Mouse (Mus musculus) gonadal fat pad, adult 2 months (tissue): ENCODE results near the gene Fam71e1. TPM values are rescaled to one million over a fixed set of nuclear protein-coding genes. Genes with fewer than 3 reads are reported as not detected.

Experiments used
- DNase-seq: peaks from one replicate; pipeline ENCODE4 v3.0.0-alpha.2; 2012; ENCODE audit warnings: low read depth
- polyA plus RNA-seq: library from polyadenylated mRNA; depleted of rRNA; stranded (reverse); fragments of >200 nt; gene quantifications from 2 replicates; pipeline ENCODE4 v1.2.3, GENCODE M21; 2012; rRNA removed

Fam71e1 gene
- polyA plus RNA-seq = 21.1 and 32.6 TPM in 2 replicates

DNA sequence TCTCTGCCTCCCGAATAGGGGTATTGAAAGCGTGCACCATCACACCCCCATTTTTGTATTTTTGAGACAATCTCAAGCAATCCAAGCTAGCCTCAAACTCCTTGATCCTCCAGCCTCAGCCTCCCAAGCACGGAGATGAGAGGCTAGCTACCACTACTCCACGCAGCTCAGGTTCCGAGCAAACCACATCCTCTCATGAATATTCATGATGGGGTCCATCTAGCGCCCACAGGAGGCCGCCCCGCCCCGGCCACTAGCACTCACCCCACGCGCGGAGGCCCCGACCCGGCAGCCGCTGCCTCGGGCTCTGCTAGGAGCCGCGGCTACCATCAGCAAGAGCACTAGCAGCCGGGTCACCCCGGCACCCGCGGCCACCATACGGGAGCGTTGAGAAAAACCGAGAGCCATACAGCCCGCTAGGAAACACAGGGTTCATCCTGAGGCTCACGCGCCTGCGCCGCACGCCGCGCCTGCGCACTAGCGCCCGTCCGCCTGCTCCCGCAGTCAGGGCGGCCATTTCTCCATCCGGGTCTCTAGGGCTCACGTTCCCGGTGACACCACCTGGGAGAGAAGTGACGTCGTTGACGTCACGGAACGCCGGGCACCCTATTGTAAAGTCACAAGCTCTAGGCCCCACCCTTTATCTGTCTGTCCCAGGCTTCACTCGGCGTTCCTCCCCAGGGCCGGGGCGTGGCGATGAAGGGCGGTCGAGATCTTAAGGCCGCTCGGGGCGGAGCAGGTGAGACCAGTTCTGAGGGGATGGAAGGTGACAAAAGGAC is at the start of gene Fam71e1, which contains the start of gene Emc10:
Gene Fam71e1, plus strand, starts transcription at position 590 of the 779 bp plus-strand sequence.
Gene Emc10, minus strand, starts transcription at position 538 of the 779 bp plus-strand sequence.
- DNase-seq = peak; percentile 86

DNA sequence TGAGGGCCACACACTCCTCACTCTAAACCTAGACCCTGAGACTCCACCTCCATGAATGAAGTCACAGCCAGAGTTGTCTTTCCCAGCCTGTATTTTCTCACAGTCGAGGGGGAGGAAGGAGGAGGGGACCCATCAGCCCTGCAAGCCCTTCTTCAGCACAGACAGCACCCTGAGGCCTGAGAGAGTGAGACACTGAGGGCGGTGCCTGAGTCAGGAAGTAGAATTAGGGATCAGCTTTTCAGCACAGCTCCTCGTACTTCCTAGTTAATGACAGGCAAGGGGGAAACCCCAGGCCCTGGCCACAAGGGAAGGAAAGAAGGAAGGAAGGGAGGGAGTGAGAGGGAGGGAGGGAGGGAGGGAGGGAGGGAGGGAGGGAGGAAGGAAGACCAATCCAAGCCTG is 43.1 kb upstream of the Fam71e1 start:
- DNase-seq = no peak

DNA sequence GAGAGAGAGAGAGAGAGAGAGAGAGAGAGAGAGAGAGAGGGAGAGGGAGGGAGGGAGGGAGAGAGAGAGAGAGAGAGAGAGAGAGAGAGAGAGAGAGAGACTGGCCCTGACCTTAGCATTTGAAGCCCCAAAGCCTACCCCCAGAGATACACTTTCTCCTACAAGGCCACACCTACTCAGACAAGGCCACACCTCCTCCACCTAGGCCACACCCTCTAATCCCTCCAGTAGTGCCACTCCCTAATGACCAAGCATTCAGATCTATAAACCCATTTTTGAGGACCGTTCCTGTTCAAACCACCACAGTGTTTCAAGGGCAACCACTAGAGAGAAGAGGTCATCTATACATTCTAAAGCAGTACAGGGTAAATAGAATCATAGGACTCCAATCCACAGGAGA is 40.1 kb upstream of the Fam71e1 start:
- no peak for DNase-seq

DNA sequence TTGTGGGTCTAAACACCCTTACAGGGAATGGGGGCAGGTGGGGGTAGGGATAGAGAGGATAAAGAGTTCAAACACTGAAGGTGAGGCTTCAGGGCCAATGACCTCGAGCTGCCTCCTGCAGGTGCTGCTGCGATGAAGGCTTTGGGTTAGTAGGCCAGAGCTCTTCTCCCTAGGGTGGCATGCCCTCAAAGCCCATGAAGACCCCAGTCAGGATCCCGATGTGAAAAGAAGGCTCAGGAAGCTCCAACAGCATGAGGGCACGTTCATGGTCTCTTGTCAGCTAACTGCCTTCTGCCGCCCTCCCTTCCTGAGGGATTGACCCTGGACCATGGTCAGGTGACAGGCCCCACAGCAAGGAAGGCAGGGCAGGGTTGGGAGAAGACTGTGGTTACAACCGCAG is 36.3 kb upstream of the Fam71e1 start:
- DNase-seq = no peak

DNA sequence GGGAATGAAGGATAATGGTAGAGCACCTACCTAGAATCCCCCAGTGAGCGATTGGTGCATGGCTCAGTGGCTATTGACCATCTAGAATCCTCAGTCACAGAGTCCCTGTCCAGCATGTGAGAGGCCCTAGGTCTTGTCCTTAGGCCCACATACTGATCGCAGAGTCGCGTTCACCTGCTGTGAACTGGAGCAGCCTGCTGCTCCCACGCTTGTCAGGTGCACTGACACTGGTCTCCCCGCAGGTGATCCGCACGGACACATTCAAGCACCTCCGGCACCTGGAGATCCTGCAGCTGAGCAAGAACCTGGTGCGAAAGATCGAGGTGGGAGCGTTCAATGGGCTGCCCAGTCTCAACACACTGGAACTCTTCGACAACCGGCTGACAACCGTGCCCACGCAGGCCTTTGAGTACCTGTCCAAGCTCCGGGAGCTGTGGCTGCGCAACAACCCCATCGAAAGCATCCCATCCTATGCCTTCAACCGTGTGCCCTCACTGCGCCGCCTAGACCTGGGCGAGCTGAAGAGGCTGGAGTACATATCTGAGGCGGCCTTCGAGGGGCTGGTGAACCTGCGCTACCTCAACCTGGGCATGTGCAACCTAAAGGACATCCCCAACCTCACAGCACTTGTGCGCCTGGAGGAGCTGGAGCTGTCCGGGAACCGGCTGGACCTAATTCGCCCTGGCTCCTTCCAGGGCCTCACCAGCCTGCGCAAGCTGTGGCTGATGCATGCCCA is 35.4 kb upstream of the Fam71e1 start:
- no peak for DNase-seq

GRCm38 (mm10) chr7:44461503-44462217 is 34.7 kb upstream of the Fam71e1 start:
- DNase-seq = no peak

DNA sequence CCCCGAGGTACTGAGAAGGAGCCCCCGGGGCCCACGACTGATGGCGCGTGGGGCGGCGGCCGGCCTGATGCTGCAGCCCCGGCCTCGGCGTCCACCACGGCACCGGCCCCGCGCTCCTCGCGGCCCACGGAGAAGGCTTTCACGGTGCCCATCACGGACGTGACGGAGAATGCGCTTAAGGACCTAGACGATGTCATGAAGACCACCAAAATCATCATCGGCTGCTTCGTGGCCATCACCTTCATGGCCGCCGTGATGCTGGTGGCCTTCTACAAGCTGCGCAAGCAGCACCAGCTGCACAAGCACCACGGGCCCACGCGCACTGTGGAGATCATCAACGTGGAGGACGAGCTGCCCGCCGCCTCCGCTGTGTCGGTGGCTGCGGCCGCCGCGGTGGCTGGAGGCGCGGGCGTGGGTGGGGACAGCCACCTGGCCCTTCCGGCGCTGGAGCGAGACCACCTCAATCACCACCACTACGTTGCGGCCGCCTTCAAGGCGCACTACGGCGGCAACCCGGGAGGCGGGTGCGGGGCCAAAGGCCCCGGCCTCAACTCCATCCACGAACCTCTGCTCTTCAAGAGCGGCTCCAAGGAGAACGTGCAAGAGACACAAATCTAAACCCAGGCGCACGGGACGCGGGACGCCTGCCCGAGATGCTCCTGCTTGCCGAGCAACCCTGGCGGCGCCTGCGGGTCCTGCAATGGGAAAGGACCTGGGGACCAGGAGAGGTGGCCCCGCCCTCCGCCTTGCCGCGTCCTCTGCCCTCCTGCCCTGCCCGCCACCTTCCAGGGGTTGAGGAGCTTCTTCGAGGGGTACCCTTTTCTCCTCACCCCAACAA is 33.9 kb upstream of the Fam71e1 start:
- DNase-seq = no peak

DNA sequence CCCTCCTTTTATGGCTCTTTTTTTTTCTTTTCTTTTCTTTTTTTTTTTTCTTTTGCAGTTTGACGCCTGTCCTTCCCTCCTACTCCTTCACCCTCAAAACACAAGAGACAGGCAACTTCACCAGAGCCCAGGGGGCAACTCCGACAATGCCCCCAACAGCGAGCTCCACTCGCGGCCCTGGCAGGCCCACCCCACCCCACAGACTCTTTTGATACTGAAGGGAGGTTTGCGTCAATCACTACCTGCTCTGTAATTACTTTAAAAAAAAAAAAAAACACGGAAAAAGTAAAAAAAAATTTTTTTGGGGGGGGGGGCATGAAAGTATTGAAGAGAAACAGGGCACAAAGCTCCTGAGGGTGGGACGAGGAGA is 33.3 kb upstream of the Fam71e1 start:
- DNase-seq = no peak

GRCm38 (mm10) chr7:44463556-44464225 is 32.7 kb upstream of the Fam71e1 start:
- no peak for DNase-seq

DNA sequence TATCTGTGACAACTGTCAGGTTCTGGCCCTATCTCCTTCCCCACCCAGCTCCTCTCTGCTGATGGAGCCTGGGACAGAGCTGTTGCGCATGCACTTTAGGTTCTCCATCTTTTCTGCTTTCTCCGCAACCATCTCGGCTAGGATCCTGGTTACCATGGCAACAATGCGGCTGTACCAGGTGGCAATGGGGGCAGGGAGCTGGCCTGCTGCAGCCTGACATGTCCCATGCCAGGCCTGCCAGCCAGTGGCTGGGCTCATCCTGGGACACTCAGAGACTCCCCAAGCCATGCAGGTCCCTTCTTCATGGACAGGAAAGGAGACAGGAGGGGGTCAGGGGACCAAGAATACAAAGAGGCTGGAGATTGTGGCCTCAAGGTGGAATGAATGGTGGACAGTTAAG is 31.9 kb upstream of the Fam71e1 start:
- DNase-seq = no peak

- no peak for DNase-seq
Observed at GRCm38 (mm10) chr7:44465111-44465510, 31.3 kb upstream of the Fam71e1 start, which contains the start of gene Aspdh. Gene Aspdh, plus strand, starts transcription at chr7:44465391.

- DNase-seq = no peak
Observed at GRCm38 (mm10) chr7:44466006-44466887, 30.1 kb upstream of the Fam71e1 start.

DNA sequence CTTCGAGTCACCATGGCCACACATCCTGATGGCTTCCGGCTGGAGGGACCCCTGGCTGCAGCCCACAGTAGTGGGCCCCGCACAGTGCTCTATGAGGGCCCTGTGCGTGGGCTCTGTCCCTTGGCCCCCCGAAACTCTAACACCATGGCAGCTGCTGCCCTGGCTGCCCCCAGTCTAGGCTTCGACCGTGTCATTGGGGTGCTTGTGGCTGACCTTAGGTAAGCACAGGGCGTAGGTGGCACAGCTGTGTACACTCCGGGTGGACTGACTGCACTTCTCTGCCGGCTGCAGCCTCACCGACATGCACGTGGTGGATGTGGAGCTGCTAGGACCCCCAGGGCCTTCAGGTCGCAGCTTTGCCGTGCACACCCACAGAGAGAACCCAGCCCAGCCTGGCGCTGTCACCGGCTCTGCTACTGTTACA is 29.5 kb upstream of the Fam71e1 start:
- DNase-seq = no peak

DNA sequence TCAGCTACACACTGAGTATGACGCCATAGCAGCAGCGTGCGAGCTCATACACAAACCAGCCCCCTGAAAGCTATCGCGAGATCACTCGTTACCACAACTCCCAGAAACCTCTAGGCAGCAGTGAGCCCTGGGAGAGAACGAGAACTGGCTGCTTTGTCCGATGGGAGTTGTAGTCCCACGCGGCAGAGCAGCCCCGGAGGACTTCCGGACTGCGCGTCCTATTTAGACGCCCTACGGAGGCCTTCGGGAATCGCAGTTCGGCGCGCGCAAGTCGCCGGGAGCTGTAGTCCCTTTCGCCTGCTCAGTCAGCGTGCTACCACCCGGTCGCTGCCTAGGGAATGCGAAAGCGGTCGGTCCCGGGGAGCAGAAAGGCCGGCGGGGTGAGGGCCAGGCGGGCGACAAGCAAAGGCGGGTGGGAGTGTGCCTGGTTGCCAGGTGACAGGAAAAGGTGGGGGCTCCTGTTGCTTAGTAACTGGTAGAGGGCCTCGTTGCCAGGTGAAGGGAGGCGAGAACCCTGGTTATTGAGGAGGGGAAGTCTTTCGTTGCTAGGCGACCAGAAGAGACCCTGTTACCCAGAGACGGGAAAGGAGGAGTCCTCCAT is 28.5 kb upstream of the Fam71e1 start, which contains the start of gene Josd2:
Gene Josd2, plus strand, starts transcription at position 170 of the 601 bp plus-strand sequence.
- DNase-seq = peak; percentile 91

GRCm38 (mm10) chr7:44468644-44469285 is 27.6 kb upstream of the Fam71e1 start:
- DNase-seq = no peak

GRCm38 (mm10) chr7:44469677-44470675 is 26.4 kb upstream of the Fam71e1 start:
- DNase-seq = no peak
